Mouse (Mus musculus): ENCODE measurements around the gene Rlf. TPM values are rescaled to one million over a fixed set of nuclear protein-coding genes. Genes with fewer than 3 reads are reported as not detected.

Rlf gene
- 0.83 and 1.2 TPM in 2 replicates for polyA plus RNA-seq (2012; rRNA removed)

- 1% methylated on average over 48 of the region's 48 CpGs for WGBS
Observed at GRCm38 (mm10) chr4:121214793-121215304, at the start of gene Rlf. Gene Rlf (minus strand): TSS chr4:121215084.

DNA sequence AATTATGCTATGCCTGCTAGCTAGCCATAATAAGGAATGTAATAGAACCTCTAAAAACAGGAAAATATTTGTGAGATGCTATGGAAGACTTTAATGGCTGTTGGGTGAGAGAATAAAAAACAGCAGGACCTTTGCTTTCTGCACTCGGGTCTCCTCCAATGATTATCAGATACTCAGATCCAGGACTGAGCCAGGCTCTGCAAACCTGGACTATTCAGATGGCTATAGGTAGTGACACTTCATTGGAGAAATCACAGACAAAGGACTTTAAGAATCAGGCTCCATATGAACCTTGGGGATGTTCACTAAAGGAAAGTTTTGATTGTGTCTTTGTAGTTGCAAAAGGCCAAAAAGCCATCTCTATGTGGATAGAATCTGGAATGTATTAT, 26.7 kb upstream of the Rlf start:
- Histone ChIP-seq H3K4me1 (ENCODE audit: control insufficient read depth, insufficient read depth, insufficient read length, low read length) (no peaks in the 10 kb centered on the region), H3K27ac (ENCODE audit: insufficient read depth, low read depth, low read length) (no peak overlapping the region), H3K27me3 (ENCODE audit: control insufficient read depth, insufficient read depth, low read length) (no peaks in the 10 kb centered on the region), H3K36me3 (ENCODE audit: control insufficient read depth, insufficient read depth, low read length) (no peaks in the 10 kb centered on the region), H3K4me3 (ENCODE audit: low read depth, low read length) (no peak overlapping the region)
- WGBS, result 78% methylated on average over 1 of the region's 1 CpGs
- TF ChIP-seq CTCF (IDR thresholded peaks at IDR 0.05; ENCODE audit: extremely low read depth, insufficient read length, insufficient replicate concordance, low read depth, low read length), result no peak
- no peak for TF ChIP-seq POLR2A (IDR thresholded peaks at IDR 0.05; ENCODE audit: low read depth, low read length)

More at GRCm38 (mm10) chr4:121214793-121215304, at the start of gene Rlf:
- H3K27ac ChIP-seq (ENCODE audit: insufficient read depth, low read depth, low read length), result peak within 1 kb of the TSS; percentile 52
- TF ChIP-seq POLR2A (IDR thresholded peaks at IDR 0.05; ENCODE audit: low read depth, low read length), result peak; percentile 74
- TF ChIP-seq CTCF (IDR thresholded peaks at IDR 0.05; ENCODE audit: extremely low read depth, insufficient read length, insufficient replicate concordance, low read depth, low read length), result no peak
- no peaks in the 10 kb centered on the region for H3K27me3 ChIP-seq (ENCODE audit: control insufficient read depth, insufficient read depth, low read length)
- peaks cover 5% of the 10 kb centered on the region; the same call in 1 of the 2 replicates for H3K4me1 ChIP-seq (ENCODE audit: control insufficient read depth, insufficient read depth, insufficient read length, low read length)
- H3K36me3 ChIP-seq (ENCODE audit: control insufficient read depth, insufficient read depth, low read length), result no peaks in the 10 kb centered on the region
- H3K4me3 ChIP-seq (ENCODE audit: low read depth, low read length), result peak within 1 kb of the TSS; percentile 97

DNA sequence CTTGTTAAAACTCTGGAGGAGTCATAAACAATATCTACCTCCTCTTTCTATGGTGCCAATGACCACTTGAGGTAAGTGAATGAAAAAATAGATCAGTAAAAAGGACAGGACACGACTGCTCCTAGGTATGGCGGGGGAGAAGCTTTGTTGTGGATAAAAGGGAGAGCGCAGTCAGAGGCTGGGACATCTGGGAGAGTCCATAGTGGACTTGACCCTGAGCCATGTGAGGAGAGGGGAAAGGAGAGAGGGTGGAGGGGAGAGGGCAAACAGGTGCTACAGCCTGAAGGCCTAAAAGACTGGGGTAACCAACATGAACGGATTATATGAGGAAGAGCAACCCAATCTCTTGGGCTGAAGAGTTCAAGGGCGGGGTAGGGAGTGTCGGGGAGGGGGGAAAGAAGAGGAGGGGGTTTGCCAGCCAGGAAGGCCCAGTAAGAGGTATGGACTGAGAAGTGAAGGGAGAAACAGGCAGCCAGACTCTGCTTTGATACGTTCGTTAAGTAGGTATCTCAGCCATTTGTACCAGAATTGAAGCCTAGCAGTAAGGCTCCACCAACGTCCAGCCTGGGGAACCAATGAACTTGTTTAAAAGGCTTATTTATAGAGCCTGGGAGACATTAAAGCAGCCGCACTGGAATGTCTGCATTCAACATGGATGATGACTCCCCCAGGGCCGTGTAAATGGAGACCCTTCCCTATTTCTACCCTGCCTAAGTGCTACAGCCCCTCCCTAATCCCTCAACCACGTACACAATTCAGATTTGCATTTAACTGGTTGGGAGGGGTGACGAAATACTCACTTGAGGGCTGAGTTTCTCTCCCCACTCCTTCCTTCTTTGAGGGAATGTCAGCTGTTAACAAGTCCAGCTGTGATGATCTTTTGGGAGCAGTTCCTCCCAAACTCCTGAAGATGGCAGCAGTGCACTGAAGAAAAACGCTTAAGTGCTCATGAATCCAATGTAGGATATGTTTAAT, 26.0 kb upstream of the Rlf start:
- H3K36me3 ChIP-seq (ENCODE audit: control insufficient read depth, insufficient read depth, low read length), result no peaks in the 10 kb centered on the region
- H3K27me3 ChIP-seq (ENCODE audit: control insufficient read depth, insufficient read depth, low read length), result no peaks in the 10 kb centered on the region
- TF ChIP-seq POLR2A (IDR thresholded peaks at IDR 0.05; ENCODE audit: low read depth, low read length), result no peak
- no peak for TF ChIP-seq CTCF (IDR thresholded peaks at IDR 0.05; ENCODE audit: extremely low read depth, insufficient read length, insufficient replicate concordance, low read depth, low read length)
- no peaks in the 10 kb centered on the region for H3K4me1 ChIP-seq (ENCODE audit: control insufficient read depth, insufficient read depth, insufficient read length, low read length)
- no peak overlapping the region for H3K27ac ChIP-seq (ENCODE audit: insufficient read depth, low read depth, low read length)
- no peak overlapping the region for H3K4me3 ChIP-seq (ENCODE audit: low read depth, low read length)
- WGBS, result 44% methylated on average over 14 of the region's 14 CpGs

DNA sequence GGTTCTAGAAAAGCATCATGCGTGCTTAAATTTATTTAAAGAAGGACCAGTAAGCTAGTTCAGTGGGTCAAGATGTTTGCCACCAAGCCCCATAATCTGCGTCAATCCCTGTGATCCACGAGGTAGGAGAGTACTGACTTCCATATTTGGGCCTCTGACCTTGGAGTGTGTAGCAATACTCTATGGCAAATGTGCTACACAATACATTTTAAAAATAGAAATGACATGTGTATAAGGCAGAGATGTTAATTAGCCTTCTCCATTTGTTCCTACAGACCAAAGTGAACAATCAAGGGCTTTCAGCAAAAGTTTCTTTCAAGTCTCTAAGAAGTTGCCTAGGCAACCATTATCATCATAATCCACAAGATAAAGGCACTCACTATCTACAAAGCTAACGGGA, 25.0 kb upstream of the Rlf start:
- Histone ChIP-seq H3K27ac (ENCODE audit: insufficient read depth, low read depth, low read length) (no peak overlapping the region), H3K36me3 (ENCODE audit: control insufficient read depth, insufficient read depth, low read length) (no peaks in the 10 kb centered on the region), H3K27me3 (ENCODE audit: control insufficient read depth, insufficient read depth, low read length) (no peaks in the 10 kb centered on the region), H3K4me1 (ENCODE audit: control insufficient read depth, insufficient read depth, insufficient read length, low read length) (no peaks in the 10 kb centered on the region), H3K4me3 (ENCODE audit: low read depth, low read length) (no peak overlapping the region)
- TF ChIP-seq POLR2A (IDR thresholded peaks at IDR 0.05; ENCODE audit: low read depth, low read length), result no peak
- no peak for TF ChIP-seq CTCF (IDR thresholded peaks at IDR 0.05; ENCODE audit: extremely low read depth, insufficient read length, insufficient replicate concordance, low read depth, low read length)
- WGBS, result 54% methylated on average over 4 of the region's 4 CpGs

DNA sequence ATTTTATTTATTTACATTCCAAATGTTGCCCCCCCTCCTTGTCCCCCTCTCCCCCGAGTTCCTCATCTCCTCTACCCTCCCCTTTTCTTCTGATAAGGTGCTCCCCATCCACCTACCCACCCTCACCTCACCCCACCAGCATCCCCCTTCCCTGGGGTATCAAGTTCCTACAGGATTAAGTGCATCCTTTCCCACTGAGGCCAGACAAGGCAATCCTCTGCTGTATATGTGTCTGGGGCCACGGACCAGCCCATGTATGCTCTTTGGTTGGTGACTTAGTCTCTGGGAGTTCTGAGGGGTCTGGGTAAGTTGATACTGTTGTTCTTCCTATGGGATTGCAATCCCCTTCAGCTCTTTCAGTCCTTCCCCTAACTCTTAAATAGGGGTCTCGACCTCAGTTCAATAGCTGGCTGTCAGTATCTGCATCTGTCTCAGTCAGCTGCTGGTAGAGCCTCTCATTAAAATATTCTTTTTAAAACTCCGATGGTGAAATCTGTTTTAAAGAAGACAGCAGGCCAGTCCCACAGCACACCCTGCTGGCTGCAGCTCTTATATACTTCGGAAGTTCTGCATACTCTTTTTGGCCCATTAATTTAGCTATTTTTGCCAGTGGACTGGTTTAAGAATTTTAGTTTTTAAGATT, 17.0 kb upstream of the Rlf start:
- TF ChIP-seq POLR2A (IDR thresholded peaks at IDR 0.05; ENCODE audit: low read depth, low read length), result no peak
- TF ChIP-seq CTCF (IDR thresholded peaks at IDR 0.05; ENCODE audit: extremely low read depth, insufficient read length, insufficient replicate concordance, low read depth, low read length), result peak; percentile 55; the same call in 1 of the 2 replicates
- H3K4me1 ChIP-seq (ENCODE audit: control insufficient read depth, insufficient read depth, insufficient read length, low read length), result no peaks in the 10 kb centered on the region
- H3K4me3 ChIP-seq (ENCODE audit: low read depth, low read length), result no peak overlapping the region
- H3K27ac ChIP-seq (ENCODE audit: insufficient read depth, low read depth, low read length), result no peak overlapping the region
- H3K27me3 ChIP-seq (ENCODE audit: control insufficient read depth, insufficient read depth, low read length), result no peaks in the 10 kb centered on the region
- no peaks in the 10 kb centered on the region for H3K36me3 ChIP-seq (ENCODE audit: control insufficient read depth, insufficient read depth, low read length)
- WGBS, result 11% methylated on average over 5 of the region's 5 CpGs

DNA sequence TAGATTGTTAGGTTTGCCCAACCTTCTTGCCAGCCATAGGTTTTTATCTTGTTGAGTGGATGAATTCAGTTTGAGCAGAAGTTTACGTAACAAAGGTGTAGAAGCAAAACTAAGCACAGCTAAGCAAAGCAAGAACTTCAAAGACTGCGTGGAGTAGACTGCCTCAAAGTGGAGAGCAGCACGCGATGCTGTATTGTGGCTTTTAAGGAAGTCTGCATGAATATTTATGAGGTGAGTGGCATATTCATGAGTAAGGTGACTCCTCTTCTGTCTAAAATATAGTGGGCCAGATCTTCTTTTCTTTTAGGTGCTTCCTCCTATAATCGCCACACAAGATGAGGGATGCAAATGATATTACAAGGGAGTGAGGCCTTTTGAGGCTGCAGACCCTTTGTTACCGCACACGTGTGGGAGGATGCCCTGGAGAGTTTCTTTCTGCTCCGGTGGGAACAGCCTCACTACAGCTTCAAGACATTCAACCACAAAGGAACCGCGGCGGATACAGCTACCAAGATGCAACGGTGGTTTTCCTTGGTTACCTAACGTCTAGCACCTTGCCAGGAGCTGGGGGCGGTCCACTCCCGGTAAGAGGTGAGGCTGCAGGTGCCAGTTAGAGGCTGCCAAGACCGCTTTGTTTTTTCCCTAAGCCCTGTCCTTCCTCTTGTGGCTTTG, 16.2 kb upstream of the Rlf start:
- Histone ChIP-seq H3K4me3 (ENCODE audit: low read depth, low read length) (no peak overlapping the region), H3K4me1 (ENCODE audit: control insufficient read depth, insufficient read depth, insufficient read length, low read length) (no peaks in the 10 kb centered on the region), H3K27me3 (ENCODE audit: control insufficient read depth, insufficient read depth, low read length) (no peaks in the 10 kb centered on the region), H3K36me3 (ENCODE audit: control insufficient read depth, insufficient read depth, low read length) (no peaks in the 10 kb centered on the region), H3K27ac (ENCODE audit: insufficient read depth, low read depth, low read length) (no peak overlapping the region)
- TF ChIP-seq POLR2A (IDR thresholded peaks at IDR 0.05; ENCODE audit: low read depth, low read length), result no peak
- TF ChIP-seq CTCF (IDR thresholded peaks at IDR 0.05; ENCODE audit: extremely low read depth, insufficient read length, insufficient replicate concordance, low read depth, low read length), result no peak
- WGBS, result 8% methylated on average over 16 of the region's 16 CpGs

Data from small intestine, adult 2 months (tissue).